Mouse (Mus musculus): ENCODE data around the gene AV320801.
"Not testable (repeated sequence)": the region's sequence is repeated elsewhere in the genome, so short reads cannot be mapped to it uniquely, and the experiment has no call there.

The AV320801 gene

GRCm38 (mm10) chrX:135494288-135494687, at the start of gene AV320801:
Gene AV320801 (plus strand): TSS chrX:135494588.
- DNase-seq, result not testable (repeated sequence)

GRCm38 (mm10) chrX:135464160-135464559, 30.2 kb upstream of the AV320801 start:
- DNase-seq, result not testable (repeated sequence)

DNA sequence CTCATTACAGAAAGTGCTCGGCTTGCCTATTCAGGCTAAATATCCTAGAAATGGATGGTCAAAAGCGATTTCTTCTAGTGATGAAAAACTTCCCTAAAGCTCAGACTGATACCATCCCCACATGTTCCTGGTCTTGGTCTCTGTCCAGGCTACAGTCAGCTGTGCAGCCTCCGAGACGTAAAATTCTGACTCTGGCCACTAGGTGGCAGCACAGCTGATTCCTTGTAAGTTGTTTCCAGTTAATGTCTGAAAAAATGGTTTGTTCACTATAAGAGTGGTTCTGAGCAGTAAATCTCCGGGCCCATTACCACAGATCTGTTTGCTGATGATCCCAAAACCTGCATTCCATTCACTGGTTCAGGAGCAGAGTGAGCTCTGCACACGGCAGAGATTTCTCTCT, 12.5 kb upstream of the AV320801 start:
- DNase-seq, result not testable (repeated sequence)

- DNase-seq, result not testable (repeated sequence)
Measured at GRCm38 (mm10) chrX:135483183-135483582, 11.2 kb upstream of the AV320801 start.

All from cerebellum, adult 8-10 months (tissue).